Mouse (Mus musculus) retina, adult 2 months (tissue): ENCODE data around the gene Arid1b.

Experiments
- DNase-seq: peaks from one replicate; pipeline ENCODE4 v3.0.0-alpha.2; 2012; ENCODE audit warnings: low read depth, low spot score

The Arid1b gene

DNA sequence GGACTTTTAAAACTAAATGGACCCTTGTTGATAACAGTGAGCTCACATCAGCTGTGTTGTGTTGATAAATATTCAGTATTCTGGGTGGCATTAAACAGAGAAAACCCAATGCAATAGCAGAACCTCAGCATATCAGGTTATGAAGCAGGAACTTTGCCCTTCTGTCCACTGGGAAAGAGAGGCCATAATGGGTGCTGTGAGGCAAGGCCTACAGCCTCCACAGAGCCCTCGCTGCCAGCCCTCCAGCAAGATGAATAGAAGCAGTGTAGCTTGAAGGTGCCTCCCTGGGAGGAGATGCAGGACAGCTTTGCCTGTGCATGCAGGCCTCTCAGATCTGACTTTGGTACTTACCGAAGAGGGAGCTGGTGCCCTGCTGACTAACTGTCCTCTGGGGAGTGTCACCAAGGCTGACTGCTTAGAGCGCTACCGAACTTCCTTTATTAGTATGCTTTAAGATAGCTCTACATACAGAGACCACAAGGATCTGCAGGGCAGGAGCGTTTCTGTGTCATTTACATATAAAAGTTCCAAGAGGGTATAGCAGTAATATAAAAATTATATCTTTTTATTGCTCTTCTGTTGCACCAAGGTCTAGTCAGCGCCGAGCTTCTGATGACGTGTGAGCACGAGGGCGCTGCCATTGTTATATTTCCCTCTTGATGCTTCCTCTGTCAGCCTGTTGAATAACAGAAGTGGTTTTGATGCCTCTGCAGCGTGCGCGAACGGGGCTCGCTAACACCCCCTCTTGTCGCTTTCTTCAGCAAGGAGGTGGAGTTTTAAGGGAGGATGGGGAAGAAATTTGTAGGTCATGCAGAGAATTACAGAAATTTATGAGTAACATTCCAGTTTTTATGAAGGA is 244.5 kb downstream of the Arid1b start:
- DNase-seq = no peak

- no peak for DNase-seq
Observed at GRCm38 (mm10) chr17:5244526-5244925, 250.4 kb downstream of the Arid1b start.

DNA sequence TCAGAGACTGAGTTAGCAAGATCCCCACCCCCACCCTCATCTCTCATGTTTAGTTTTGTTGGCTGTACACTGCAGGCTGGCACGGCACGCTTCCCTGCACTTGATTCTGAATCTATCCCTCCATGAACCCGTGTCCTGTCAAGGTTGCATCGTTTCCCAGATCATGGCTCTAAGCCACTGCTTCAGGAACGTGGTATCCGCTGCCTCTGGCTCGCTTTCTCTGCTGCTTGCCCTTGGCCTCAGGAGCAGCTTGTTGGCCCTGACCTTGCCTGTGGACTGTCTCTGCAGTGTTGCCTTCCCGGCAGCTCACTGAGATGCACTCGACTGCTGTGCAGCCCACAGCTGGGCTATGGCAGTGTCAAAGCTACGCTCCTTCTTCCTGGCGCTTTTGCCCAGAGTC is 252.6 kb downstream of the Arid1b start:
- DNase-seq = no peak

- DNase-seq = no peak
Observed at GRCm38 (mm10) chr17:5247247-5247646, 253.1 kb downstream of the Arid1b start.

DNA sequence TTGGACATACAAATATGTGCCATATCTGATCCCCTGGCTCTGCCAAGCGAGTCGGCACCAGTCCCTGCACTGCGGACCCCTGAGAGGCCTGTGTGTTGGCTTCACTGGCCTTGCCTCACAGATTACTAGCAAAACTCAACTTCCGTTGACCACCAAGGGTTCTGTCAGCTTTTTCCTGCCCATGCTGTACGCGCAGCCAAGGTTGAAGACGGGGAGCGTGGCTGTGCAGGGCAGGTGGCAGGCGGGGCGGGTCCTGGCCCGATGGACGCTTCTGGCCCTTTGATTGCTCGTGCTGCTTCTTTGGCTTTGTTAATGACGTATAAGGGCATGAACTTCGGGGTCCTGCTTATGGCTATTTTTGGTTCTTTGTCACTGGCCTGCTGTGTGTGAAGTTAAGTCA is 253.6 kb downstream of the Arid1b start:
- no peak for DNase-seq

DNA sequence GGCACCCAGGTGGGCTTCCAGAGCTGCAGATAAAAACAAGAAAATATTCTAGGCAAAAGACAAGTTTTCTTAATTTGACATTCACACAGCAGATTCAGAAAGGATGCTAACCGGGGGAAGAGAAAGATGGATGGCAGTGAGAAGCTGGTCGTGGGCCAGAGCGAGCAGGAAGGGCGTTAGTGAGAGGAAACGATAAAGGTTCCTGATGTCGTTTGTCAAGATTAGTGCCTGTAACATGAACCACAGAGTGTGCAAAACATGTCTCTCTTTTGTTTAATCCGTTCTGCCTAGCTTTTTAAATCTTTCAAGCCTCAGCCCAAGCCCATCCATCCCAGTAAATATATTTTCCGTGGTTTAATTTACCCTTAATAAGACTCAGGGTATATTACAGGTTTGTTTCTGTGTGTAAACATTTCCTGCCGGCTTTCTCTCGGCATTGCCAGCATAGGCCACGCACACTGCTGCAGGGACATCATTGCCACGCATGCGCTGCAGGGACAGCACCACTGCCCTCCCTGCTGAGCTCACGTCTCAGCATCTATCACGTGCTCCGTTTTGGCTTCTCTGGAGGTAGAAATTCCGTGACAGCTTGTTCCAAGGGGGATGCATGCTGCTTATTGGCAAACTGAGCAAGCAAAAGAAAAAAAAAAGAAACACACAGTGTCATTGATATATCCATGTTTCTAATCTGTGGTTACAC is 255.0 kb downstream of the Arid1b start:
- no peak for DNase-seq

DNA sequence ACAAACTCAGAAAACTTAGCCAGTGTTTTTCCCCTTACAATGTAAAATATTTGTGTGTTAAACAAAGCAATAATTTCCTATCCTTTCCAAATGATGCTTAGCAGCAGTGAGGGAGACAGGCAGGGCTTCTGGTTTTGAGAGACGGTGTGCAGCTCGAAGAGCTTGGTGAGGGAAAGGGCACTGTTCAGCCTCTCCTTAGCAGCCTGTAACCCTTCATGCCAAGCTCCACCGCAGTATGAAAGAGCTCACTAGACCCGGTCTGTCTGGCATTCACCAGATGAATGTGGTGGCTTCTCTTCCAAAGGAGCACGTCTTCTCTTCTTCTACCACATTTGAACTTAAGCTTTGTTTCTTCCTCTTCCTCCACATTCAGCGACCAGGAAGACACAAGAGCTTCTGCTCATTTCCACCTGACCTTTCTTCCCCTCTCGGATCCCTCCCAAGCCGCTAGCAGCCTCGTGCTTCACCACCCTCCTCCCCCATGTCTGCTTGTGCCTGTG is 255.6 kb downstream of the Arid1b start:
- no peak for DNase-seq

GRCm38 (mm10) chr17:5252436-5252835 is 258.3 kb downstream of the Arid1b start:
- DNase-seq = no peak

- DNase-seq = no peak
Observed at GRCm38 (mm10) chr17:5254717-5255617, 260.8 kb downstream of the Arid1b start.

- DNase-seq = no peak
Observed at GRCm38 (mm10) chr17:5255618-5255933, 261.4 kb downstream of the Arid1b start.

DNA sequence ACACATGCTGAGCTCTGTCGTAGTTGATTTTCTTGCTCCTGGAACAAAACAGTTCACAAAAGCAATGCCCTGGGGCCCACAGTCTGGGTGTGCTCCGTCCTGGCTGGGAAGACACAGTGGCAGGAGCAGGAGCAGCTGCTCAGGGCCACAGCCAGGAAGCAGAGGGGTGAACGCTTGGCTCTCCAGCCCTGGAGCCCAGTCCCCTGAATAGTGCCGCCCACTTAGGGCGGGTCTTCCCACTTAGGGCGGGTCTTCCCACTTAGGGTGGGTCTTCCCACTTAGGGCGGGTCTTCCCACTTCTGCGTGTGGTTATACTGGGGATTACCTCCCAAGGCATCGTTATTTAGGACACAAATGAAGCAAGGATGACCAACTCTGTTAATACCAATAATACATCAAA is 264.8 kb downstream of the Arid1b start:
- no peak for DNase-seq

DNA sequence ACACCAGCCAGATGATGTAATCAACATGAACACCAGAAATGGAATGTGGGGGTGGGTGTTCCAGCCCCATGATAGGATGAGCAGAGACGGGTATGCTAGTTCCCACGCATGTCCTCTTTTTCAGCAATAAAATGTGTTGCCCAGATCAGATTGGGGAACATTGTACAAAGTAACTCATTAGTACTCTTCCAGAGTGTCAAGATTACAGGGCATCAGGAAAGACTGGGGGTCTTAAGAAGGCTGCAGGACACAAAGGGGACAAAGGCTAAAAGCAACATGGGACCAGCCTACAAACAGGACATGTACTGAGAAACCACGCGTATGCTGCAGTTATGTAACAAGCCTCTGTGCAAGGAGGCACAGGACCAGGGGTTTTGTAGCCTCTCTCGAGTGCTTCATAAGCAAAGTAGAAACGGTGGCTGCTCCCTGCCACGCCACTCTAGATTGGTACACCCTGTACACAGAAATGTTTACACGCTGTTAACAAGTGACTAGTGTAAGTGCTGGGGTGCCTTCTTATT is 267.1 kb downstream of the Arid1b start:
- no peak for DNase-seq

DNA sequence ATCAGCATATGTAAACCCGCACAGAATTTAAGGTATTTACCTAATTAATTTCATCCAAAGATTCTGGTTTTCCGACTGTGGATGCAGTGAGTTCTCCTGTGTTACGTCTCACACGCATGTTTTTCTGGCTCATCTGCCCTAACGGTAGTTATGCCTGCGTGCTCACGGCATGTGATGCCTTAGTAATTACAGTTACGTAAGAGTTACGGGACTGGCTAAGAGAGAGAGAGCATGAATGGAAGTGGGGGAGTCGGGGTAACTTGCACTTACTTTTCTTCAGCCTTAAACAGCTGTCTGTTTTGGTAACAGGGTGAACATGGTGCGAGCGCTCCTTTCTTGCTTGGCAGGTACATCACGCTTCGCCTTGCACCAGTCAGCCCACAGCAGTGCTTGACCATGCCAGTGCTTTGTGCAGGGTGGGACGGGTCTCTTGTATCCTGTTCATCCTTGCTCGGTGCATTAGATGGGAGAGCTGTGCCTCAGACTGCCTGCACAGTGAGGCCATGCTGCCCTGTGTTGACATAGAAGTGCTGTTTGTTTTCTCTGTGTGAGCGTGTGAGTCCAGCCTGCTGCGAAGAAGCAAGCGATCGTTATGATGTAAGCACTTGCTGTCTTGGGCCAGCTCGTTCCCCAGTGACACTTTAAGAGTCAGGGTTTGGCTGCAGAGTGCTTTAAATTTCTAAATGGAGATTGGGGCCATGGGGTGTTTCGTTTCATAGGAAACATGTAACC is 267.9 kb downstream of the Arid1b start:
- DNase-seq = no peak

GRCm38 (mm10) chr17:5262788-5263187 is 268.7 kb downstream of the Arid1b start:
- no peak for DNase-seq

- no peak for DNase-seq
Observed at GRCm38 (mm10) chr17:5264783-5265182, 270.7 kb downstream of the Arid1b start.

DNA sequence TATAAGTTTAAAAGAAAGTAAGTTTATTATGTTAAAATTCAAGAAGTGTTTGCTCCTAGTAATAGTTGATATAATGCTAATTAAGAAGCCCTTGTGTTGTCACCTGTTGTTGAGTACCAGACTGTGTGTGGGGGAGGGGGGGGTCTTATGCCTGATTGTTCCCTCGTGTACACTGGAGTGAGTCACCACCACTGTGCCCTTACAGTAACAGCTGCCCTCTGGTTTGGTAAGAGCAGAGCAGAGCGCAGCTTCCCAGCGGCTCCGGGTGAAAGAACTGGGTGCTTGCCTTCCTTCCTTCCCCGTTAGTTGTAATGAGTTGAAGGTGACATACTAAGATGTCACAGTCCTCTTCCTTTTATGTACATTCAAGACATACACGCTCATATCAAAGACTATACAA is 271.5 kb downstream of the Arid1b start:
- DNase-seq = no peak

- no peak for DNase-seq
Observed at GRCm38 (mm10) chr17:5267747-5268146, 273.6 kb downstream of the Arid1b start.

DNA sequence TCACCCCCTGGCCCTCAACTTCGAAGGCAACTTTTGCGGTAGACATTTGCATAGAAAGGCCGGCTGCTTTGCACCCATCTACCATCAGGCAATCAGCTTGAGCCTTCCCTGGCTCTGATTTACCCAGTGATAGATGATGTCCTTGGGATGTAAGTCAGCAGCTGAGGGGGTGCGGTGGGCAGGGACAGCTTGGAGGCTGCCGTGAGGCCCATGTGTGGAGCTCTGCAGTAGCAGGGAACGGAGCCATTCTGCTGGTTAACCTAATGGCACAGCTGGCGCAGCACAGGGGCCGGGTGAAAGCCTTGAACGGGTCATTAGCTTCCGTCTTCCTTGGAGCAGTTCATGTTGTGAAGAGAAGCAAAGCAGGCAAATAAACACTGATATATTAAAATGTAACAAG is 275.2 kb downstream of the Arid1b start:
- DNase-seq = no peak

DNA sequence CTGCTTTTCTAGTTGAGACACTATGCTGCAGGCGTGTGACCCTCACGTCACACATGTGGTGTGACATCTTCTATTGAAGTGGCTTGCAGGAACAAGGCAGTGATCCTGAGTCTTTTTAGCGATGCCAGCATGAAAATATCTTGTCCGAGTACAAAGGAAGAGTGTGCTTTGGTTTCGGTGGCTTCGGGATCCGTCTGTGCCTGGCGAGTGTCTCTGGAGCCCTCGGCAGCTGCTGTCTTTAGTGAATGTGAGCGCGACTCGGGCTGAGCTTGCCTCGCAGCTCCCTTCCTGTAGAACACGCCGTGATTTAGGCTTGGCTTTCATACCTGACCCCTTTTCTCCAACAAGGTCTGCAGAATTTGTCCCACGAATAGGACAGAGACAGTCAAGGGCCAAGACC is 275.6 kb downstream of the Arid1b start:
- no peak for DNase-seq

DNA sequence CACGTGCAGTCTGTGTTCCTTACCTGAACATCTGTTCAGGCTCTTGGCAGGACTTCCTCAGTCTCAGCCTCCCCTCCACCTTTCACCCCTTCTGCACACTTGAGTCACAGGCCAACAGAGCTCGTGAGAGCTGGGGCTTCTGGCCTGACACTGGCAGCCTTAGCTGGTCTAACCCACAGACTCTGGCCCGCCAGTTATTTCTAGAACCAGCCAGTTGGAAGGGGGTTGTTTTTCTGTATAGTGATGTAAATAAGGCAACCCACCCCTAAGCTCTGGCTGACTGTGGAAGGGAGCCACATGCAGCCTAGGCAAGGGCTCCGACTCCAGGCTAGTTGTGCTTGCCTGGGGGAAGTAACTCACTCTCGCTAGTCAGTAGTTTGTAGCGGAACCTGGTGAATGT is 276.7 kb downstream of the Arid1b start:
- no peak for DNase-seq

DNA sequence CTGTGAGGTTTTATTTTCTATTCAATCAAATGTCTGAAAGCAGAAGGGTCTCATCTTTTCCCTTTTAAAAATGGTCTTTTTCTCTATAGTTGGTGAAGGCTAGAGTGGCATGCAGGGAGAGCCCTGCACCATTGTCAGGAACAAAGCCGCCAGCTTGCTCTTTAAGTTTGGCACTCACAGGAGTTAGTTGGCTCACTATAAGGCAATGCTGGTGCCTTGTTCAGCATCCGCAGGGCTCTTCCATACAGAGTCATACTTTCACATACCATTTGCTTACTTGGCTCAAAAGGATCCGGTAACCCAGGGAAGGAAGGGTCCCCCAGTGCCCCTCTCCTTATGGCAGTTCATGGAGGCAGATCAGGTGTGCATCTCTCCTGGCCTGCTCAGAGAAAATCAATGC is 279.0 kb downstream of the Arid1b start:
- no peak for DNase-seq
